In genomic region chr17:70854021-70854420, GRCm38 (mm10) we compare ENCODE assay signal across 8 mouse cellular contexts. TPM values are rescaled to one million over a fixed set of nuclear protein-coding genes. Genes with fewer than 3 reads are reported as not detected.
A peak's percentile ranks its signal among the peaks of the same experiment; 100 is the strongest.
DNase-seq lines count a peak whose midpoint lies in the region; ATAC-seq and TF ChIP-seq lines count a peak whose summit lies in the region.

No protein-coding gene starts in this region.

- peaks cover 4% of the 10 kb centered on the region; the same call in 1 of the 2 replicates for H3K79me2 ChIP-seq in liver, adult 2 months (ENCODE audit: control insufficient read depth, insufficient read depth, low read length)

- WGBS in liver, adult 2 months, result 12% methylated on average over 6 of the region's 6 CpGs
- WGBS in embryonic facial prominence, embryonic 10.5 days, result 15% methylated on average over 6 of the region's 6 CpGs
- WGBS in intestine, postnatal 0 days, result 24% methylated on average over 6 of the region's 6 CpGs
- WGBS in neural tube, embryonic 14.5 days, result 27% methylated on average over 6 of the region's 6 CpGs

- H3K27ac ChIP-seq in liver, adult 2 months (replicated peaks; ENCODE audit: insufficient read depth, low read depth, low read length), result peak overlapping the region; percentile 98
- peak overlapping the region; percentile 98 for H3K27ac ChIP-seq in embryonic facial prominence, embryonic 10.5 days (replicated peaks)
- peak overlapping the region; percentile 96 for H3K27ac ChIP-seq in intestine, postnatal 0 days (ENCODE audit: low read depth, low read length)
- H3K27ac ChIP-seq in neural tube, embryonic 14.5 days (ENCODE audit: low read depth, low read length), result no peak overlapping the region

- intact Hi-C loops in gastrocnemius, postnatal 36 days (cut with DNase I), result no loop called here

- TF ChIP-seq POLR2A in liver, adult 2 months (IDR thresholded peaks at IDR 0.05; ENCODE audit: extremely low read depth, insufficient read depth, low read length), result no peak

- H3K9ac ChIP-seq in liver, adult 2 months (ENCODE audit: low read depth, low read length), result peak overlapping the region; percentile 74
- H3K9ac ChIP-seq in intestine, postnatal 0 days (ENCODE audit: low read depth, low read length), result peak overlapping the region; percentile 70; the same call in 1 of the 2 replicates
- no peak overlapping the region for H3K9ac ChIP-seq in neural tube, embryonic 14.5 days (replicated peaks; ENCODE audit: low read depth, low read length)

- ATAC-seq in intestine, postnatal 0 days, result no peak
- ATAC-seq in neural tube, embryonic 14.5 days (ENCODE audit: low read depth), result no peak

- H3K27me3 ChIP-seq in liver, adult 2 months (ENCODE audit: control insufficient read depth, insufficient read depth, low read length), result no peaks in the 10 kb centered on the region
- H3K27me3 ChIP-seq in embryonic facial prominence, embryonic 10.5 days (replicated peaks; ENCODE audit: low read depth, poor library complexity, severe bottlenecking), result no peaks in the 10 kb centered on the region
- no peaks in the 10 kb centered on the region for H3K27me3 ChIP-seq in intestine, postnatal 0 days (replicated peaks; ENCODE audit: control insufficient read depth, insufficient read depth, low read length)
- no peaks in the 10 kb centered on the region; the same call in 1 of the 2 replicates for H3K27me3 ChIP-seq in neural tube, embryonic 14.5 days (ENCODE audit: control insufficient read depth, insufficient read depth, low read length)

- peak overlapping the region; percentile 94 for H3K4me2 ChIP-seq in intestine, postnatal 0 days (replicated peaks; ENCODE audit: low read depth)
- H3K4me2 ChIP-seq in neural tube, embryonic 14.5 days (ENCODE audit: low read depth, low read length), result peak overlapping the region; percentile 97

- H3K9me3 ChIP-seq in embryonic facial prominence, embryonic 10.5 days, result no peaks in the 10 kb centered on the region
- H3K9me3 ChIP-seq in intestine, postnatal 0 days (ENCODE audit: control insufficient read depth), result no peaks in the 10 kb centered on the region
- H3K9me3 ChIP-seq in neural tube, embryonic 14.5 days (ENCODE audit: control insufficient read depth, low read length), result no peaks in the 10 kb centered on the region

- TF ChIP-seq CTCF in liver, adult 2 months (IDR thresholded peaks at IDR 0.05; ENCODE audit: low read depth, low read length), result no peak
- TF ChIP-seq CTCF in intestine, postnatal 0 days (IDR thresholded peaks at IDR 0.05; ENCODE audit: low read depth), result no peak

- DNase-seq in liver, adult 2 months (ENCODE audit: extremely low read depth, low read depth, low spot score), result peak; percentile 56
- no peak for DNase-seq in liver
- DNase-seq in embryonic facial prominence, embryonic 10.5 days (ENCODE audit: low spot score), result peak; percentile 50
- DNase-seq in adrenal gland, postnatal 25 days, result no peak
- no peak for DNase-seq in gastrocnemius, postnatal 36 days
- DNase-seq in cerebellum, postnatal 36 days, result no peak

- H3K4me3 ChIP-seq in liver, adult 2 months (ENCODE audit: insufficient read depth, low read depth, low read length), result peak overlapping the region; percentile 74
- H3K4me3 ChIP-seq in embryonic facial prominence, embryonic 10.5 days, result peak overlapping the region; percentile 89
- H3K4me3 ChIP-seq in intestine, postnatal 0 days (ENCODE audit: low read depth, low read length), result peak overlapping the region; percentile 78
- peak overlapping the region; percentile 54 for H3K4me3 ChIP-seq in neural tube, embryonic 14.5 days (ENCODE audit: low read depth, low read length)

- H3K36me3 ChIP-seq in liver, adult 2 months (ENCODE audit: control insufficient read depth, insufficient read depth, low read length), result no peaks in the 10 kb centered on the region
- H3K36me3 ChIP-seq in embryonic facial prominence, embryonic 10.5 days (replicated peaks), result no peaks in the 10 kb centered on the region
- no peaks in the 10 kb centered on the region for H3K36me3 ChIP-seq in intestine, postnatal 0 days (ENCODE audit: control insufficient read depth, insufficient read depth)
- H3K36me3 ChIP-seq in neural tube, embryonic 14.5 days (ENCODE audit: control insufficient read depth, insufficient read depth, low read length), result no peaks in the 10 kb centered on the region

- peaks cover 9% of the 10 kb centered on the region for H3K4me1 ChIP-seq in liver, adult 2 months (ENCODE audit: control insufficient read depth, insufficient read depth, low read length)
- peaks cover 22% of the 10 kb centered on the region for H3K4me1 ChIP-seq in embryonic facial prominence, embryonic 10.5 days
- H3K4me1 ChIP-seq in intestine, postnatal 0 days (replicated peaks; ENCODE audit: control insufficient read depth, insufficient read depth, low read length), result no peaks in the 10 kb centered on the region; the same call in 1 of the 2 replicates
- 0 out of 2 replicates have a peak, but pooled peaks cover 4% of the 10 kb centered on the region for H3K4me1 ChIP-seq in neural tube, embryonic 14.5 days (ENCODE audit: control insufficient read depth, insufficient read depth, low read length)

RNA-seq across cellular contexts. Expression of gene Tgif1, which starts 0.7 kb away (rescaled TPM):
- total RNA-seq in liver, adult 2 months (2014; rRNA removed), result 10.6 and 16.2 TPM in 2 replicates
- 14.5 and 17.0 TPM in 2 replicates for polyA plus RNA-seq in liver, adult 2 months (2012; rRNA removed)
- 110 and 112 TPM in 2 replicates for polyA plus RNA-seq in embryonic facial prominence, embryonic 10.5 days (2016; fragmentation: Nextera tagmentation; extraction: Ambion mirVana)
- polyA plus RNA-seq in intestine, postnatal 0 days (2015; fragmentation: Nextera tagmentation; extraction: Ambion mirVana), result 20.0 and 24.5 TPM in 2 replicates
- 10.9 and 13.2 TPM in 2 replicates for polyA plus RNA-seq in neural tube, embryonic 14.5 days (2014; fragmentation: Nextera tagmentation; extraction: Ambion mirVana)
- 73.0 and 74.7 TPM in 2 replicates for total RNA-seq in adrenal gland, postnatal 25 days (2021)
- total RNA-seq in gastrocnemius, postnatal 36 days (2021), result 1 to 10 TPM; 5.8 to 6.0 TPM

Comparison
In these comparisons a context has a peak if more than half of its experiments do, and no peak if none do; other contexts are left out.
1. DNase-seq: peak in liver, adult 2 months (single experiment) and embryonic facial prominence, embryonic 10.5 days (single experiment); none in liver (single experiment), adrenal gland, postnatal 25 days (single experiment), gastrocnemius, postnatal 36 days (0 of 2) and cerebellum, postnatal 36 days (0 of 2).
2. Peak in every context shown above with its lines, with median percentiles within 50 percentile points of each other: H3K4me3 ChIP-seq.